Mouse (Mus musculus): ENCODE measurements around the gene Ttc41. TPM values are rescaled to one million over a fixed set of nuclear protein-coding genes. Genes with fewer than 3 reads are reported as not detected.
A peak's percentile ranks its signal among the peaks of the same experiment; 100 is the strongest.

Gene Ttc41
- polyA plus RNA-seq, 1 experiment from 2014 or later: 2.5 TPM

Small RNA genes lying within 50 kb of the gene (microRNA-seq; reads per million reads assigned to microRNA genes)
- gene Gm25745: 3.3 reads per million, percentile 9 among the genes with 10 or more reads in this experiment

Other genes with a start within 250 kb of the Ttc41 start
- gene Syn3, start 206.9 kb upstream of the Ttc41 start, polyA plus RNA-seq (2016; fragmentation: Nextera tagmentation; extraction: Ambion mirVana): 4.1 and 4.4 TPM in 2 replicates
- 588 and 626 TPM in 2 replicates for gene Hsp90b1, start 302 bp upstream of the Ttc41 start, polyA plus RNA-seq (2016; fragmentation: Nextera tagmentation; extraction: Ambion mirVana)
- gene Gm49358, start 58.2 kb downstream of the Ttc41 start, polyA plus RNA-seq (2016; fragmentation: Nextera tagmentation; extraction: Ambion mirVana): not detected in 2 replicates
- 0.94 and 1.0 TPM in 2 replicates for gene Nt5dc3, start 73.2 kb downstream of the Ttc41 start, polyA plus RNA-seq (2016; fragmentation: Nextera tagmentation; extraction: Ambion mirVana)

All from limb, embryonic 12.5 days (tissue).